Mouse (Mus musculus) C2C12 (cell line): ENCODE data around the gene Dnah14. TPM values are rescaled to one million over a fixed set of nuclear protein-coding genes. Genes with fewer than 3 reads are reported as not detected.

Source experiments
- H3K27me3 ChIP-seq: one replicate; pipeline ENCODE4 v1.6.1; 2011; ENCODE audit not compliant: control insufficient read depth, insufficient read depth, insufficient read length
- H3K36me3 ChIP-seq: one replicate; pipeline ENCODE4 v1.6.1; 2011; ENCODE audit not compliant: control insufficient read depth, insufficient read depth
- H3K4me3 ChIP-seq: one replicate; pipeline ENCODE4 v1.5.1; 2011; ENCODE audit warnings: mild to moderate bottlenecking, control low read depth; ENCODE audit not compliant: poor library complexity, insufficient read depth, severe bottlenecking
- H3K79me2 ChIP-seq: one replicate; pipeline ENCODE4 v1.6.1; 2011; ENCODE audit not compliant: control insufficient read depth, insufficient read depth
- H3K79me3 ChIP-seq: one replicate; pipeline ENCODE4 v1.6.1; 2011; ENCODE audit warnings: low read depth, control low read depth
- H3ac ChIP-seq: one replicate; pipeline ENCODE3; 2011; ENCODE audit warnings: low read depth; ENCODE audit not compliant: control insufficient read depth, insufficient read length
- CEBPB ChIP-seq: IDR thresholded peaks from one replicate; pipeline ENCODE4 v1.6.1; 2011; ENCODE audit warnings: low read depth, mild to moderate bottlenecking, control low read depth, moderate library complexity
- CTCF ChIP-seq: IDR thresholded peaks from one replicate; pipeline ENCODE4 v1.5.1; 2011; ENCODE audit not compliant: control insufficient read depth, insufficient read depth, insufficient read length
- FOSL1 ChIP-seq: IDR thresholded peaks from one replicate; pipeline ENCODE4 v1.8.0; 2011; ENCODE audit warnings: mild to moderate bottlenecking, low read length; ENCODE audit not compliant: poor library complexity, insufficient read depth, severe bottlenecking
- MAX ChIP-seq: IDR thresholded peaks from one replicate; pipeline ENCODE4 v1.6.1; 2011; ENCODE audit warnings: mild to moderate bottlenecking, control low read depth
- MYOD1 ChIP-seq: IDR thresholded peaks from one replicate; pipeline ENCODE4 v1.6.1; 2011; ENCODE audit warnings: low read depth; ENCODE audit not compliant: control insufficient read depth, insufficient read length
- MYOG ChIP-seq: IDR thresholded peaks from one replicate; pipeline ENCODE4 v1.6.1; 2011; ENCODE audit not compliant: control insufficient read depth, insufficient read length; ENCODE audit errors: extremely low read depth
- USF1 ChIP-seq: IDR thresholded peaks from one replicate; pipeline ENCODE4 v1.6.1; 2011; ENCODE audit warnings: low read depth, mild to moderate bottlenecking, control low read depth, moderate library complexity
- polyA plus RNA-seq: library from polyadenylated mRNA; unstranded; fragments of >200 nt; fragmentation: generic; extraction: Trizol; gene quantifications from one replicate; pipeline ENCODE4 v1.2.1, GENCODE M21; 2012; ENCODE audit warnings: missing spikeins

The Dnah14 gene
- polyA plus RNA-seq, 1 experiment, result 0.50 TPM

- Histone ChIP-seq H3ac (no peak overlapping the region), H3K4me3 (no peak overlapping the region), H3K27me3 (no peaks in the 10 kb centered on the region), H3K79me2 (no peaks in the 10 kb centered on the region), H3K36me3 (no peaks in the 10 kb centered on the region), H3K79me3 (no peaks in the 10 kb centered on the region)
- TF ChIP-seq FOSL1 (no peak), MYOD1 (no peak)
Measured at GRCm38 (mm10) chr1:181555475-181555874, 20.9 kb upstream of the Dnah14 start.

- no peaks in the 10 kb centered on the region for H3K79me3 ChIP-seq
- H3ac ChIP-seq, result no peak overlapping the region
- no peaks in the 10 kb centered on the region for H3K36me3 ChIP-seq
- H3K4me3 ChIP-seq, result no peak overlapping the region
- no peaks in the 10 kb centered on the region for H3K79me2 ChIP-seq
- TF ChIP-seq MYOD1 (peak; percentile 19), MAX (no peak), FOSL1 (no peak), MYOG (no peak)
- H3K27me3 ChIP-seq, result no peaks in the 10 kb centered on the region
Measured at GRCm38 (mm10) chr1:181559655-181560054, 16.7 kb upstream of the Dnah14 start.

- H3K79me3 ChIP-seq, result no peaks in the 10 kb centered on the region
- no peaks in the 10 kb centered on the region for H3K79me2 ChIP-seq
- no peak overlapping the region for H3K4me3 ChIP-seq
- no peaks in the 10 kb centered on the region for H3K36me3 ChIP-seq
- no peak overlapping the region for H3ac ChIP-seq
- no peak for TF ChIP-seq MYOG
- H3K27me3 ChIP-seq, result no peaks in the 10 kb centered on the region
Measured at GRCm38 (mm10) chr1:181560325-181560724, 16.0 kb upstream of the Dnah14 start.

GRCm38 (mm10) chr1:181560896-181561767 is 15.2 kb upstream of the Dnah14 start:
- H3ac ChIP-seq, result no peak overlapping the region
- H3K79me2 ChIP-seq, result no peaks in the 10 kb centered on the region
- H3K27me3 ChIP-seq, result no peaks in the 10 kb centered on the region
- no peak for TF ChIP-seq MAX
- TF ChIP-seq MYOD1, result no peak
- no peak for TF ChIP-seq USF1
- TF ChIP-seq MYOG, result no peak
- no peak for TF ChIP-seq CEBPB
- TF ChIP-seq FOSL1, result no peak
- TF ChIP-seq CTCF, result no peak
- no peaks in the 10 kb centered on the region for H3K79me3 ChIP-seq
- no peak overlapping the region for H3K4me3 ChIP-seq
- no peaks in the 10 kb centered on the region for H3K36me3 ChIP-seq

GRCm38 (mm10) chr1:181561768-181562444 is 14.5 kb upstream of the Dnah14 start:
- Histone ChIP-seq H3K36me3 (no peaks in the 10 kb centered on the region), H3K79me3 (no peaks in the 10 kb centered on the region), H3K27me3 (no peaks in the 10 kb centered on the region), H3ac (no peak overlapping the region), H3K79me2 (no peaks in the 10 kb centered on the region), H3K4me3 (no peak overlapping the region)
- TF ChIP-seq MAX (no peak), MYOD1 (no peak), FOSL1 (no peak)

GRCm38 (mm10) chr1:181569447-181569846 is 6.9 kb upstream of the Dnah14 start:
- Histone ChIP-seq H3K36me3 (no peaks in the 10 kb centered on the region), H3ac (no peak overlapping the region), H3K79me2 (no peaks in the 10 kb centered on the region), H3K4me3 (no peak overlapping the region), H3K79me3 (no peaks in the 10 kb centered on the region), H3K27me3 (no peaks in the 10 kb centered on the region)
- TF ChIP-seq MYOG (no peak), MAX (no peak), FOSL1 (no peak), CTCF (no peak), MYOD1 (no peak)
